ENCODE assay signal across 30 mouse cellular contexts in genomic region chr3:90686835-90687234, GRCm38 (mm10). TPM values are rescaled to one million over a fixed set of nuclear protein-coding genes. Genes with fewer than 3 reads are reported as not detected.
A peak's percentile ranks its signal among the peaks of the same experiment; 100 is the strongest.
DNase-seq lines count a peak whose midpoint lies in the region; ATAC-seq and TF ChIP-seq lines count a peak whose summit lies in the region.
"Had no signal": no experiment of that assay in that cellular context is flagged by ENCODE, and none has a peak within 500 bp of the region (broad histone marks: within the 10 kb centered on the region; RNA-seq: fewer than 3 reads in every experiment).

No protein-coding gene starts in this region.

- no peak for TF ChIP-seq CTCF in liver, postnatal 0 days (IDR thresholded peaks at IDR 0.05; ENCODE audit: low read depth)

- no peak overlapping the region for H3K4me3 ChIP-seq in liver, postnatal 0 days (ENCODE audit: low read depth, low read length)
- no peak overlapping the region for H3K4me3 ChIP-seq in liver, embryonic 12.5 days
- H3K4me3 ChIP-seq: embryonic facial prominence, embryonic 10.5 days; embryonic facial prominence, embryonic 12.5 days; forebrain, embryonic 13.5 days; forebrain, embryonic 15.5 days had no signal

- no peaks in the 10 kb centered on the region for H3K4me1 ChIP-seq in liver, postnatal 0 days (ENCODE audit: insufficient read depth)
- no peaks in the 10 kb centered on the region for H3K4me1 ChIP-seq in liver, embryonic 12.5 days
- H3K4me1 ChIP-seq: embryonic facial prominence, embryonic 10.5 days; embryonic facial prominence, embryonic 12.5 days; forebrain, embryonic 13.5 days; forebrain, embryonic 15.5 days had no signal

- H3K27ac ChIP-seq in liver, postnatal 0 days (ENCODE audit: low read depth): peak overlapping the region; percentile 51; the same call in 1 of the 2 replicates
- H3K27ac ChIP-seq in liver, embryonic 12.5 days: no peak overlapping the region
- H3K27ac ChIP-seq: embryonic facial prominence, embryonic 10.5 days; embryonic facial prominence, embryonic 12.5 days; forebrain, embryonic 13.5 days; forebrain, embryonic 15.5 days had no signal

- DNase-seq in heart, adult 11 months: peak; percentile 21
- no peak for DNase-seq in heart, adult 8-10 months (ENCODE audit: low spot score)
- no peak for DNase-seq in liver, postnatal 0 days
- no peak for DNase-seq in layer of hippocampus, adult 9-10 months (ENCODE audit: low spot score)
- DNase-seq: adrenal gland, adult 8-10 months; adrenal gland, postnatal 14 days; adrenal gland, postnatal 36 days; B cell, adult 2 months; cerebellum, adult 11 months; cerebellum, adult 18-20 months; cerebellum, adult 8-10 months; cerebellum, adult 9-11 months; cerebellum, postnatal 14 days; cerebellum, postnatal 36 days; forebrain, postnatal 0 days had no signal

- ATAC-seq in liver, postnatal 0 days: no peak
- ATAC-seq in liver, embryonic 12.5 days: no peak
- ATAC-seq in granulocyte monocyte progenitor cell, adult 5-6 weeks (replicated peaks; ENCODE audit: poor library complexity, severe bottlenecking): peak; percentile 84
- peak; percentile 86 for ATAC-seq in megakaryocyte progenitor cell, adult 5-6 weeks (replicated peaks; ENCODE audit: poor library complexity)
- ATAC-seq in monocyte, adult 5-6 weeks (replicated peaks; ENCODE audit: insufficient number of reproducible peaks, low FRiP score, low TSS enrichment, poor library complexity, severe bottlenecking): no peak
- ATAC-seq: CD4-positive, CD25-positive, alpha-beta regulatory T cell, adult 4 months; forebrain, embryonic 13.5 days; forebrain, embryonic 15.5 days; forebrain, postnatal 0 days had no signal

- peak overlapping the region; percentile 15; the same call in 1 of the 2 replicates for H3K4me2 ChIP-seq in liver, postnatal 0 days (ENCODE audit: low read depth, low read length)
- no peak overlapping the region for H3K4me2 ChIP-seq in liver, embryonic 12.5 days
- H3K4me2 ChIP-seq: embryonic facial prominence, embryonic 12.5 days; forebrain, embryonic 13.5 days; forebrain, embryonic 15.5 days had no signal

- H3K9ac ChIP-seq in liver, postnatal 0 days (replicated peaks): no peak overlapping the region
- no peak overlapping the region for H3K9ac ChIP-seq in liver, embryonic 12.5 days
- H3K9ac ChIP-seq: embryonic facial prominence, embryonic 12.5 days; forebrain, embryonic 13.5 days; forebrain, embryonic 15.5 days; forebrain, postnatal 0 days had no signal

- H3K27me3 ChIP-seq in liver, postnatal 0 days (ENCODE audit: insufficient read depth, low read length): no peaks in the 10 kb centered on the region
- H3K27me3 ChIP-seq in liver, embryonic 12.5 days (replicated peaks): no peaks in the 10 kb centered on the region
- H3K27me3 ChIP-seq: embryonic facial prominence, embryonic 12.5 days; forebrain, embryonic 13.5 days; forebrain, embryonic 15.5 days had no signal

- H3K9me3 ChIP-seq in liver, postnatal 0 days (ENCODE audit: low read length): no peaks in the 10 kb centered on the region
- no peaks in the 10 kb centered on the region for H3K9me3 ChIP-seq in liver, embryonic 12.5 days (replicated peaks)
- H3K9me3 ChIP-seq: embryonic facial prominence, embryonic 10.5 days; embryonic facial prominence, embryonic 12.5 days; forebrain, embryonic 13.5 days; forebrain, embryonic 15.5 days; G1E had no signal

- WGBS in liver, postnatal 0 days (ENCODE audit: insufficient replicate concordance): 56% methylated on average over 2 of the region's 2 CpGs
- WGBS in liver, embryonic 12.5 days (ENCODE audit: insufficient replicate concordance): 51% methylated on average over 2 of the region's 2 CpGs

- peak; percentile 59; the same call in 1 of the 2 replicates for TF ChIP-seq EP300 in liver, postnatal 0 days (IDR thresholded peaks at IDR 0.05; ENCODE audit: low read depth)

- no peaks in the 10 kb centered on the region for H3K36me3 ChIP-seq in liver, postnatal 0 days (replicated peaks; ENCODE audit: insufficient read depth, low read length)
- H3K36me3 ChIP-seq in liver, embryonic 12.5 days: no peaks in the 10 kb centered on the region
- H3K36me3 ChIP-seq: embryonic facial prominence, embryonic 10.5 days; embryonic facial prominence, embryonic 12.5 days; forebrain, embryonic 15.5 days; G1E had no signal

RNA-seq across cellular contexts. Expression of gene S100a9, which starts 8.7 kb away (rescaled TPM):
- total RNA-seq in heart, adult 8-10 months (2022): 10 to 100 TPM in 1 of 4 experiments, 1 to 10 TPM in 3; 1.2 to 11.8 (median 2.5) TPM
- 2,494 and 2,662 TPM in 2 replicates for polyA plus RNA-seq in liver, postnatal 0 days (2015; fragmentation: Nextera tagmentation; extraction: Ambion mirVana)
- polyA plus RNA-seq in liver, embryonic 12.5 days (2016; fragmentation: Nextera tagmentation; extraction: Ambion mirVana): 129 and 173 TPM in 2 replicates
- 129 and 333 TPM in 2 replicates for total RNA-seq in granulocyte monocyte progenitor cell, adult 5-6 weeks (2014; fragmentation: Nextera tagmentation)
- 894 and 951 TPM in 2 replicates for total RNA-seq in granulocyte monocyte progenitor cell, adult 5-6 weeks (2017)
- total RNA-seq in megakaryocyte progenitor cell, adult 5-6 weeks (2015): 2,769 and 4,892 TPM in 2 replicates
- 952 and 2,018 TPM in 2 replicates for total RNA-seq in megakaryocyte progenitor cell, adult 5-6 weeks (2017)
- total RNA-seq in monocyte, adult 5-6 weeks (2017): 6.2 to 33.7 TPM (median 31.4 TPM) in 3 replicates
- total RNA-seq: adrenal gland, adult 18-20 months; CH12.LX; G1E had no signal
- polyA plus RNA-seq: CD4-positive, CD25-positive, alpha-beta regulatory T cell, adult 4 months had no signal

RNA-seq across cellular contexts. Expression of gene S100a8, which starts 18.1 kb away (rescaled TPM):
- total RNA-seq in heart, adult 8-10 months (2022): 1 to 10 TPM in 3 of 4 experiments, under 1 TPM in 1; 0.97 to 7.2 (median 2.7) TPM
- 3,883 and 4,059 TPM in 2 replicates for polyA plus RNA-seq in liver, postnatal 0 days (2015; fragmentation: Nextera tagmentation; extraction: Ambion mirVana)
- polyA plus RNA-seq in liver, embryonic 12.5 days (2016; fragmentation: Nextera tagmentation; extraction: Ambion mirVana): 209 and 244 TPM in 2 replicates
- total RNA-seq in granulocyte monocyte progenitor cell, adult 5-6 weeks (2014; fragmentation: Nextera tagmentation): 347 and 679 TPM in 2 replicates
- total RNA-seq in granulocyte monocyte progenitor cell, adult 5-6 weeks (2017): 895 and 1,441 TPM in 2 replicates
- 2,361 and 4,241 TPM in 2 replicates for total RNA-seq in megakaryocyte progenitor cell, adult 5-6 weeks (2015)
- 1,918 and 3,820 TPM in 2 replicates for total RNA-seq in megakaryocyte progenitor cell, adult 5-6 weeks (2017)
- 3.4 to 52.7 TPM (median 15.1 TPM) in 3 replicates for total RNA-seq in monocyte, adult 5-6 weeks (2017)
- total RNA-seq: adrenal gland, adult 18-20 months; CH12.LX; G1E had no signal
- polyA plus RNA-seq: CD4-positive, CD25-positive, alpha-beta regulatory T cell, adult 4 months; G1E had no signal

RNA-seq across cellular contexts. Expression of gene S100a7a, which starts 33.0 kb away (rescaled TPM):
- total RNA-seq in heart, adult 8-10 months (2022): under 1 TPM in 1 of 4 experiments, not detected in 3; 0.29 TPM
- polyA plus RNA-seq in liver, postnatal 0 days (2015; fragmentation: Nextera tagmentation; extraction: Ambion mirVana): not detected in 2 replicates
- not detected in 2 replicates for polyA plus RNA-seq in liver, embryonic 12.5 days (2016; fragmentation: Nextera tagmentation; extraction: Ambion mirVana)
- total RNA-seq in granulocyte monocyte progenitor cell, adult 5-6 weeks (2014; fragmentation: Nextera tagmentation): not detected in 2 replicates
- not detected in 2 replicates for total RNA-seq in granulocyte monocyte progenitor cell, adult 5-6 weeks (2017)
- not detected in 2 replicates for total RNA-seq in megakaryocyte progenitor cell, adult 5-6 weeks (2015)
- not detected in 2 replicates for total RNA-seq in megakaryocyte progenitor cell, adult 5-6 weeks (2017)
- 0.58 TPM in 1 of 3 replicates, not detected in the others for total RNA-seq in monocyte, adult 5-6 weeks (2017)
- total RNA-seq: adrenal gland, postnatal 14 days; CH12.LX; G1E had no signal
- polyA plus RNA-seq: CD4-positive, CD25-positive, alpha-beta regulatory T cell, adult 4 months; embryonic facial prominence, embryonic 10.5 days; forebrain, embryonic 11.5 days; forebrain, embryonic 15.5 days; forebrain, postnatal 0 days; G1E had no signal

RNA-seq across cellular contexts. Expression of gene Pglyrp4, which starts 39.9 kb away (rescaled TPM):
- total RNA-seq in heart, adult 8-10 months (2022): not detected
- polyA plus RNA-seq in liver, postnatal 0 days (2015; fragmentation: Nextera tagmentation; extraction: Ambion mirVana): not detected in 2 replicates
- polyA plus RNA-seq in liver, embryonic 12.5 days (2016; fragmentation: Nextera tagmentation; extraction: Ambion mirVana): not detected in 2 replicates
- total RNA-seq in granulocyte monocyte progenitor cell, adult 5-6 weeks (2014; fragmentation: Nextera tagmentation): not detected in 2 replicates
- not detected in 2 replicates for total RNA-seq in granulocyte monocyte progenitor cell, adult 5-6 weeks (2017)
- total RNA-seq in megakaryocyte progenitor cell, adult 5-6 weeks (2015): not detected in 2 replicates
- 0.17 TPM in 1 of 2 replicates, not detected in the other for total RNA-seq in megakaryocyte progenitor cell, adult 5-6 weeks (2017)
- total RNA-seq in monocyte, adult 5-6 weeks (2017): not detected in 3 replicates
- total RNA-seq: adrenal gland, adult 18-20 months; adrenal gland, adult 8-10 months; adrenal gland, postnatal 14 days; adrenal gland, postnatal 36 days; CH12.LX; forebrain, postnatal 0 days; G1E had no signal
- polyA plus RNA-seq: brain, embryonic 14.5 days; CD4-positive, CD25-positive, alpha-beta regulatory T cell, adult 4 months; cortical plate, adult 2 months; embryonic facial prominence, embryonic 10.5 days; embryonic facial prominence, embryonic 12.5 days; forebrain, embryonic 11.5 days; forebrain, embryonic 13.5 days; forebrain, embryonic 15.5 days; forebrain, postnatal 0 days; G1E had no signal

Comparison
In these comparisons a context has a peak if more than half of its experiments do, and no peak if none do; other contexts are left out.
1. ATAC-seq: peak in granulocyte monocyte progenitor cell, adult 5-6 weeks (single experiment) and megakaryocyte progenitor cell, adult 5-6 weeks (single experiment); none in liver, postnatal 0 days (single experiment), liver, embryonic 12.5 days (single experiment) and monocyte, adult 5-6 weeks (single experiment).